Mouse (Mus musculus): ENCODE results near the gene Coro2b. TPM values are rescaled to one million over a fixed set of nuclear protein-coding genes. Genes with fewer than 3 reads are reported as not detected.
A peak's percentile ranks its signal among the peaks of the same experiment; 100 is the strongest.
"Not testable (repeated sequence)": the region's sequence is repeated elsewhere in the genome, so short reads cannot be mapped to it uniquely, and the experiment has no call there.

The Coro2b gene
- total RNA-seq, 2 experiments from 2014 or later: 5.1 to 6.5 TPM

- no peak for DNase-seq
Observed at GRCm38 (mm10) chr9:62471541-62472189, 65.2 kb downstream of the Coro2b start.

DNA sequence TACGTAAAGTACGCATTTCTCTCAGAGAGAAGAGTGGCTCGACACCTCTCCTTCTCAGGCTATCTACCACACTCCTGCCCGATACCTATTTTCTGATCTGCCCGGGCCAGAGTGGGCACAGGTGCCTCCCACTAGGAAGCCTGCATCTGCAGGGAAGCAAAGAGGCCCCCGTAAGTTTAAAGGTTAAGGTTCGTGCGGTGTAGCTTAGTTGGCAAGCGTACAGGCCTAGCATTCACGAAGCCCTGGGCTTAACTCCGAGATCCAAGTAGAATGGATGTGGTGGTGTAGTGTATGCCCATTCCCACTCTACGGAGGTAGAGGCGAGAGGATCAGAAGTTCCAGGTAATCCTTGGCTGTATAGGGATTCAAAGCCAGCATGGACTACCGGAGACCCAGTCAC lies 65.8 kb downstream of the Coro2b start:
- DNase-seq: no peak

- DNase-seq: peak; percentile 63
Observed at GRCm38 (mm10) chr9:62470398-62470797, 66.4 kb downstream of the Coro2b start.

GRCm38 (mm10) chr9:62469696-62470095 lies 67.1 kb downstream of the Coro2b start:
- no peak for DNase-seq

DNA sequence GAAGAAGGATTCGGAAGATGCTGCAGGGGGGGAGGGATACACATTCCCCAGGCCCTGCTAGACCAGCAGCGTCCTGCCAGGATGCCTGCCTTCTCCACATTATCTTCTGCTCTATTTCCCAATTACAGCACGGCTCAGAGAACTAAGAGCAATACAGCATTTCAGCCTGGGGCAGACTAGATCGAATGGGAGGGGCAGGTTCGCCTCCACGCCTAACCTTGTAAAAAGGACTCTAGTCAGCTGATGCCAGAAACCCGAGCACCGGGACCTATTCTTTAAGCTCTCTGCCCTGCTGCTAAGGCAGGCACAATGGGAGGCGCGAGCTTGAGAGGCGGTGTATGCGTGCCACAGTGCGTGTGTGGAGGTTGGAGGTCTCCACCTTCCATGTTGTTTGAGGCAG lies 67.7 kb downstream of the Coro2b start:
- no peak for DNase-seq

- no peak for DNase-seq
Observed at GRCm38 (mm10) chr9:62467413-62467784, 69.4 kb downstream of the Coro2b start.

DNA sequence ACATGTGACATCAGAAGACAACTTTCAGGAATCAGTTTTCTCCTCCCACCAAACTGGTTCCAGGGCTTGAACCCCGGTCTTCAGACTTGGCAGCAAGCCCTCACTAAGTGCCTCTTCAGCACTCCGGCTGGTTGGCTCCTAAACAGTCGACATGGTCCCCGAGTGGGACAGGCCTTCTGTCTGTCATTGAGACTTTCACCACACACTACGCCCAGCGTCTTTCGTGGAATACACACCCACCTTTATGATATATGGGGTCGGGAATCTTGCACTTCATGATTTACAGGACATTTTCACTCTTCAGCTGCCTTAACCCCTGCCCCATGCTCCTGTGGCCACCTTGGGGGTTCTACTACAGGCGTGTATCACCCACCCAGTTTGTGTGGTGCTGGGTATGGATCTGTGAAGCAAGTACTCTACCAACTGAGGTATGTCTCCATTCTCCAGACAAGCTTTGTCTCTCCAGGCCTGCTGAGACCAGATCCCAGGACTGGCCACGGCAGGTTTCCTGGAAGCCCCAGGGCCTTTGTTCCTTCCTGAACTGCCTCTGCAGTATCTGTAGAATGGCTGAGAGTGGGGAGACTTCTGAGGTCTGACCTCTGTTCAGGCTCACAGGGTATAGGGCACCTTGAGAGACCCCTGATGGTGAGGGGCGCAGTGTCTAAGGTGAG lies 70.0 kb downstream of the Coro2b start:
- no peak for DNase-seq

GRCm38 (mm10) chr9:62466053-62466452 lies 70.8 kb downstream of the Coro2b start:
- DNase-seq: no peak

DNA sequence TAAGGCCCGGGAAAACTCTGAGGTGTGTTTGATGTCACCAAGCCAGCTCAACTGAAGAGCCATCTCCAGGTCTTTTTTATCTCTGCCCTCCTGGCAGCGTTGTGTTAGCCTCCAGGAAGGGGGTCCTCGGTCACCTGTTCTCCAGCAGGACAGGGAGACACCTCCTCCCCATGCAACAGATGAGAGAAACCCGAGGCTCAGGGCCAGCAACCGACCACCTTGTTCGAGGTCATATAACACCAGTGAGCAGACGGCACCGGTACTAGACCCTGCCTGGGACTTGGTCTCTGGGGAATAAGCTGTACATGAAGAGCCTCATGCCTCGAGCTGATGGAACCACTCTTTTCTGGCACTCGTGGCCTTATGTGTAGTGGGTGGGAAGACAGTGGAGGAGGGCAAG lies 72.1 kb downstream of the Coro2b start:
- no peak for DNase-seq

- no peak for DNase-seq
Observed at GRCm38 (mm10) chr9:62461766-62462165, 75.1 kb downstream of the Coro2b start.

GRCm38 (mm10) chr9:62461095-62461494 lies 75.7 kb downstream of the Coro2b start:
- DNase-seq: no peak

DNA sequence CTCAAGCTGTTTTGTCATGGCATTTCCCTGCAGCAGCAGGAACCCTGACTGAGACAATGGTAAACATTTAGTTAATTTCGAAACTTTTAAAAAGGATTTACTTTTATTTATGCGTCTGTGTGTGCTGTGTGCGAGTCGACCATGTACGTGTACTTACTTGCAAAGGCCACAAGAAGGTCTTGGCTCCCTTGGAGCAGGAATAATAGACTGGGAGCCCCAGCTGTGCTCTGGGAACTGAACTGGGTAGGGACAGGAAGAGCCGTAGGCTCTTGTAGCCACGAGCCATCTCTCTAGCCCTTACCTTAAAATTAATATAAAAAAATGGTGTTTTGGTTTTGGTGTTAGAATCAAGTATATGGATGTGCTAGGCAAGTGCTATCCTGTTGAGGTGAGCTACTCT lies 76.8 kb downstream of the Coro2b start:
- DNase-seq: no peak

DNA sequence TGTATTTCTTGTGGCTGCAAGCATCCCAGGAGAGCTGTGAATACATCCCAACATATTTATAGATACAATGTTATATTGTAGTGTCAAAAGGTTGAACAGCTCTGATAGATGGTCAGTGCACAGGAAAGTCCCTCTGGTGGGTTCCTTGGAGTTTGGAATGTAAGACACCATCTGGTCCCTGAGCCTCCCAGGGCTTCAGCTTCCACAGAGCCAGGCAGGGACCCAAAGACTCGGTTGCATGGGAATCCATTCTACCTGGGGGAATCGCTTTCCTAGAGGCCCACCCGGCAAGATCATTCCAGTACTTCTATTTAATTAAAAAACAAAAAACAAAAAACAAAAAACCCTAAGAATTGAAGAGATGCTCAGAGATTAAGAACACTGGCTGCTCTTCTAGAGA lies 78.4 kb downstream of the Coro2b start:
- no peak for DNase-seq

DNA sequence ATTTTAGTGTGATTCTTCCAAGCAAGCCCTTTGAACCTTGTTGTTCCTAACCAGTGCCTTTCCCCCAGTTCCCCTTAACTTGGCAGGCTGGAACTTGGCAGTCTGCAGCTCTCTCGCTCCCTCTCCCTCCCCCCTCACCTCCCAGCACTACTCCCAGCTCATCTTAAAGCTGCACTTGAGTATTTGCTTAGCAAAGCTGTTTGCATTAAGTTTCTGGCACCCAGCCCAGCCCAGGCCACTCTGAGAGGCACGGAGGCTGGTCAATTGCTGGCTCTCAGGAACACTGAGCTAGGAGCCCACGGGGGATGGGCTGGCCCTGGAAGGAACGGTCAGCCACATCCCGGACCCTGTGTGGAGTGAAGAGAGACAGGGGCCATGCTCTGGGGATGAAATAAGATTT lies 80.8 kb downstream of the Coro2b start:
- DNase-seq: peak; percentile 45

GRCm38 (mm10) chr9:62455210-62455969 lies 81.5 kb downstream of the Coro2b start:
- DNase-seq: no peak

DNA sequence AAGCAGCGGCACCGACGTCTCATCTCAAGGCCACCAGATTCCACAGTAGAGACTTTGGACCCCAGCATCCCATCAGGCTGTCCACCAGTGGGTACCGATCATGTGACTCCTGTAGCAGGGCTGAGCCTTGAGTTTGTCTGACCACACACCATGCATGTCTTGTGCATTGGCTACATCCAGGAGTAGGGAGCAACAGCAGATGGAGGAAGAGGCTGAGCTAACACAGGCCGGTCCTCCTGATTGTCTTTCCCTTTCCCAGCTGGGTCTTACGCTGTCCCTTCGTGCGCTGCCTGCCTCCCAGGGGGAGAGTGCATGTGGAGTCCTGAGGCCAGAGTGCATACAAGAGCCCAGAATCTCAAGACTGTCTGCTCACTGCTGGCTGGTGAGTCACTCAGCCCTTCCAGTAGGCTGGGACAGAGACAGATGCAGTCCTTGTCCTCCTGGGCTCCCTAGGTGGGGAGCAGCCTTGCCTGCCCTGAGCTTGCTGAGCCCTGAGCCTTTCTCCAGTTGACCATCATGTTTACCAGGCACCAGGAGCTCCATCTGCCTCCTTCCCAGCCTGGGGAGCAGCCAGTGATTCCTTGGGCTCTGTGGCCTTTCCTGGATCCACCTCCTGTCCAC lies 84.4 kb downstream of the Coro2b start:
- DNase-seq: no peak

DNA sequence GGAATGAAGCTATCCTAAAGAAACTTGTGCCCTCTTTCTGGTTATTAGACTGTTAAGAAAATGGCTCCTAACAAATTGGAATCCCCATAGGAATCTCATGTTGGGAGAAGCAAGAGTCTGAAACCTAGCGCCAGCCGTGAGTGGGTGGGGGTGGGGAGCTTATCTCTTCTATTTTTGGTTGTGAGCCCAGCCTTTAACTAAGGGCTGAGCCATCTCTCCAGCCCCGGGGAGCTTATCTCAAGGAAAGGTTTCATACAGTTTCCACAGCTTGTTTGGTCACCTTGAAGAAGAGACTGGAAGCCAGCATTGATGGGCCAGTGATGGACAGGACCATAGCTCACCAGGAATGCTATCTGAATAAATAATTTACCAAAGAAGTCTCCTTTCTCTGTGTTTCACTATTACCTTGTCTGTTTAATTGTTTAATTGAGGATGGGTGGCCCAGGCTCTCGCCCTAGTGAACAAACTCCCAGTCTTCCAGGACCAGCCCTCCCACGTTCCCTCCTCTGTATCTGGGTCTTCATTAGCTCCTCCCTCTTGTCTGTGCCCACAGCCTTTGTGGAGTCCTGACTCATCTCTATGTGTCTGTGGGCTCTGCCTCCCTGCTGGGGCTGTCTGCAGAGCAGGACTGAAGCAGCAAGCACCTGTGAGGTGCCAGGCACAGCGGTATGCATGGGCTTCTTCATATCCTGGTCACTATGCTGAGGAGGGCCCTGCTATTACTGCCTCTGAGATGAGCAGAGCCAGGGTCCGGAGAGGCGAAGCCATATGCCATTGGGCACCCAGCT lies 85.1 kb downstream of the Coro2b start:
- DNase-seq: no peak

- no peak for DNase-seq
Observed at GRCm38 (mm10) chr9:62450862-62451261, 86.0 kb downstream of the Coro2b start.

DNA sequence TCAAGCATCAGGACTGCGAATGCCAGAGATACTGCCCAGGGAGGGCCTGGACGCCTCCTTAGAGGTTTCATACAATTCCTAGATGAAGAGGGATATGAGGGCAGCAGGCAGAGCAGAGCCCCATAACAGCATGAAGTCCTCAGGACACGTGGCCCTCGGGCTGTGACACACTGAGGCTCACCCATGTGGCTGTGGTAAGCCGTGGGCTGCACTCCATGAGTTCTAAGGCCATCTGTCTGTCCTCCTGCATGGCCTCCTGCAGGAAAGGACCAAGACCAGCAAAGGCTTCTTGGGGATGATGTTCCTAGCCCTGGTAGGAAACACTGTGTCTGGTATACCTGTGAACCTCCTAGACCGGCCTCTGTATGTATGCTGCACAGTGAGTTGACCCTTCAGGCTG lies 86.5 kb downstream of the Coro2b start:
- DNase-seq: no peak

DNA sequence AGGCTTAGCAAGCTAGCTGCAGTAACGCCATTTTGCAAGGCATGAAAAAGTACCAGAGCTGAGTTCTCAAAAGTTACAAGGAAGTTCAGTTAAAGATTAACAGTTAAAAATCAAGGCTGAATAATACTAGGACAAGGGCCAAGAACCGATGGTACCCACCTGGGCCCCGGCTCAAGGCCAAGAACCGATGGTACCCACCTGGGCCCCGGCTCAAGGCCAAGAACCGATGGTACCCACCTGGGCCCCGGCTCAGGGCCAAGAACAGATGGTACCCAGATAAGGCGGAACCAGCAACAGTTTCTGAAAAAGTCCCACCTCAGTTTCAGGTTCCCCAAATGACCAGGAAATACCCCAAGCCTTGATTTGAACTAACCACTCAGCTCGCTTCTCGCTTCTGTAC lies 89.5 kb downstream of the Coro2b start:
- DNase-seq: not testable (repeated sequence)

DNA sequence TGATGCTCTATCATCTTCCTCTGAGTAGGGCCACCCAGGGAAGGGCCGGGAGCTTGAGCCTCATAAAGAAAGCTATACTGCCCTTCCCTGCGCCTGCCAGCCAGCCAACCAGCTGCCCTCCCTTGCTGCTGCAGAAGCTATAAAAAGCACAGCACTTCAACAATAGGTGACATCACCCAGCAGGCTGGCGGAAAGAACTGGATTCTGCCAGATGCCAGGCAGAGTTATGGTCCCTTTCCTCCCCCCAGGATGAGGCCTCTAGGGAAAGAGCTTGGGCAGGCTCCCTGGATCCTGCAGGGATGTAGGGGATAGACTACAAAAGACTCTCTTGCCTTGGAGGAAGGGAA lies 98.1 kb downstream of the Coro2b start:
- no peak for DNase-seq

- DNase-seq: no peak
Observed at GRCm38 (mm10) chr9:62438085-62438754, 98.6 kb downstream of the Coro2b start.

All from gastrocnemius, postnatal 25 days (tissue).